Mouse (Mus musculus) liver (tissue): Measurements from ENCODE around the gene Mki67.
A peak's percentile ranks its signal among the peaks of the same experiment; 100 is the strongest.

Experiments
- DNase-seq: peaks from one replicate; pipeline ENCODE4 v3.0.0-alpha.2; 2020; ENCODE audit warnings: mixed read lengths

The Mki67 gene

DNA sequence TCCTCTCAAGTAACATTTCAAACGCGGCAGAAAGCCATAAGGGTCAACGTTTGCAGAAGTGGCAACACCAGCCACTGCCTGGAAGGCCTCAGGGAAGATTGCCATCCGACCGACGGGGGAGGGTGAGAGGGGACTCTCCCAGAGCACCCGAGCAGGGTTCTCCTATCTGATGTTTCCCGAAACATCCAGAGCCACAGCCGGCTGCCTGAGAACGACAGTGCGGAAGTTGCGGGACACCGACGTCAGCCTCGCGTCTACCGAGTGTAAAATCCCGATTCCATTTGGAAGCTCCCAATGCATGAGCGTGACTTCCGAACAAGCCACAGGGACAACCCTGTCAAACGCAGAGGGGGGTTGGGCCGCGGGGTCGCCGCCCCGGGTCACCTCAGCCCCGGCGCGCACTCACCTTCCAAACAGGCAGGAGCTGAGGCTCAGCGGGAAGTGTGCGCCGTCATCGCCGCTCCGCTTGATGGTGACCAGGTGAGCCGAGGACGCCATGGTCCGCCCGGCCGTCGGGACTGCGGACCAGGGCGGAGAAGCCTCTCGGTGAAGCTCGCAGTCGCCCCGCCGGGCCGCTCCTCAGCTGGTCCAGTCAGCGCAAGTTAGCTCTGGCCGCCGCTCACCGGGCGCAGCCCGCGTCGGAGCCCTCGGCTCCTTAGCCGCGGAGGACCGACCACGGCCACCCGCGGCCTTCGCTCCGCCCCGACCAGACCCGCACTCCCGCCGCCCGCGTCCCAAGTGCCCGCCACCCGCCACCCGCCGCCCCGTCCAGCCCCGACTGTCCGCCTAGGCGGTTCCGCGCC is at the start of gene Mki67:
Mki67 (minus strand) TSS at position 720 of the 803 bp plus-strand sequence.
- DNase-seq = peak; percentile 60

DNA sequence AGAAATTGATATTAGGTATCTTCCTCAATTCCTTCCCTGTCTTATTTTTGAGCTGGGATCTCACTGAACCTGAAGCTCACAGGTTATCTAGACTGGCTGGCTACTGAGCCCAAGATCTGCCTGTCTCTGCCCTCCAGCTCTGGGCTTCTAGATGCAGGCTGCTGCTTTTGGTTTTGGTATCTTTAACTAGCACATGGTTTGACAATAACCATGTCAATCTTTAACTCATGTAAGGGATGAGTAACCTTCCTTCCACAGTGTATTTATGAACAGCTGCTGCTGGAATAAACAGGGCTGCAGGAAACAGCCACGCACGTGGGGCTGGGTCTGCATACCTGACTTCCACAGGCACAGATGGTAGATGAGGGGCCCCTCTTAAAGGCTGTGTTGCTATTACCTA is 47.1 kb upstream of the Mki67 start:
- no peak for DNase-seq

GRCm38 (mm10) chr7:135758754-135759510 is 42.8 kb upstream of the Mki67 start:
- DNase-seq = no peak

DNA sequence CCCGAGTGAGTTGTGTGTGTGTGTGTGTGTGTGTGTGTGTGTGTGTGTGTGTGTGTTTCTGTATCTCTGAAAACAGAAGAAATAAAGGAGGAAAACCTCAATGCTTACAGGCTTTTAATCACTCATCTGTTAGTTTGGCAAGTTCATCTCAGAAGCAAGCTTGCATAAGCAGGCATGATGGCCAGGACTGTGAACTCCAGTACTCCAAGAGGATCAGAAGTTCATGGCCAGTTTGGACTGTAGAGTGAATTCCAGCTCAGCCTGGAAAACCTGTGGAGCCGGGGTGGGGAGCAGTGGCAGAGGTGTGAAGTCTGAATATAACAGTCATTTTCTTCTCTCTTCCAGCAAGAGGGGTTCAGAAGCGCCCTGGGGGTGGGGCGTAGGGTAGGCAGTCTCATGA is 42.0 kb upstream of the Mki67 start:
- DNase-seq = no peak

GRCm38 (mm10) chr7:135756984-135757586 is 40.9 kb upstream of the Mki67 start:
- DNase-seq = no peak

GRCm38 (mm10) chr7:135748986-135749385 is 32.8 kb upstream of the Mki67 start:
- no peak for DNase-seq

DNA sequence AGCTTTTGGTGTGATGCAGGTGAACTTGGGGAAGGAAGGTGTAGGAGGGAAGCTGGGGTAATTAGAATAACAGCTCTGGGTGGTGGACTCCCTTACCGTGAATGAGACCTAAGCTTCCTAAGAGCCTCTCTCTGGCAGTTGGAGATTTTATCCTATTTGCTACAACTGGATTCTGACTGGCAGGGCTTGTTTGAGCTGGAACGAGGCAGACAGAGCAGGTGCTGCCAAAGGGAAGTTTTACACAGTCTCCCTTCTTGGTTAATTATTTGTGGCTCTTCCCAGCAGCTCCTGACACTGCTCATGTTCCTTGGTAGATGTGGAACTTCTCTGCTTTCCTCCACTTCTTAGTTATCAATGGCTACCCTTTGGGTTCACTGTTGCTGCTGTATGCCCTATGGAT is 30.9 kb upstream of the Mki67 start:
- DNase-seq = no peak

DNA sequence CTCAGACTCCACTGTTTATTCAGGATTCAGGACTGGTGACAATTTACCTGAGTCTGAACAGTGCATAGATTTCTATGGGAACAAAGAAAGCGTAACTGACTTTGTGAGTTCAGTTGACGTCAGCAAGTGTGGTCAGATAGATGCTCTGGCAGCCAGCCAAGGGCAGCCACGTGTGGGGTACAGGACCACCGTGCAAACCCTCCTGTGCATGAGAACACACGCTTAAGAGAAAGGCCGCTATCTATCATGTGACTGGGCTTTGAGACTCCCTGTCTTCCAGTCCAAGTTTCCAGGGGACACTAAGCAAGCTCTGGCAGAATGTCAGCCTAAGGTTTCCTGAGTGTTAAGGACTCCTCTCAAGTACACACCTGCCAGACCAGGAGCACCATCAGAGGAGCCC is 30.4 kb upstream of the Mki67 start:
- no peak for DNase-seq

DNA sequence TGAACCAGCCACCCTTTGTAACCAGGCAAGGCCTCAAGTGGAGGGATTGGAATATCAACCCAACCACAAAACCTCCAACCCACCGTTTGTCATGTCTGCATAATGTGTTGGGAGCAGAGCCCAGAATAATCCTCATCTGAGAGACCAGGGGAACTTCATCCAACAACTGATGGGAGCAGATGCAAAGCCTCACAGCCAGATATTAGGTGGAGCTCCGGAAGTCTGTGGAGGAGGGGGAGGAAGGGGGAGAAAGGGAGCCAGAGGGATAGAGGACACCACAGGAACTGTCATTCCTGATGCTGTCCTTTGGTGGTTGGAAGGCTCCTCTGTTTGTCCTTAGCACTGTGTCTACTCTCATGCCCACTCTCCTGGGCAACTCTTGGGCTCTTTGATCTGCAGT is 28.9 kb upstream of the Mki67 start:
- DNase-seq = no peak

- no peak for DNase-seq
Observed at GRCm38 (mm10) chr7:135740453-135740852, 24.3 kb upstream of the Mki67 start.

- no peak for DNase-seq
Observed at GRCm38 (mm10) chr7:135736581-135736886, 20.4 kb upstream of the Mki67 start.

GRCm38 (mm10) chr7:135735691-135736580 is 19.8 kb upstream of the Mki67 start:
- DNase-seq = peak; percentile 88

DNA sequence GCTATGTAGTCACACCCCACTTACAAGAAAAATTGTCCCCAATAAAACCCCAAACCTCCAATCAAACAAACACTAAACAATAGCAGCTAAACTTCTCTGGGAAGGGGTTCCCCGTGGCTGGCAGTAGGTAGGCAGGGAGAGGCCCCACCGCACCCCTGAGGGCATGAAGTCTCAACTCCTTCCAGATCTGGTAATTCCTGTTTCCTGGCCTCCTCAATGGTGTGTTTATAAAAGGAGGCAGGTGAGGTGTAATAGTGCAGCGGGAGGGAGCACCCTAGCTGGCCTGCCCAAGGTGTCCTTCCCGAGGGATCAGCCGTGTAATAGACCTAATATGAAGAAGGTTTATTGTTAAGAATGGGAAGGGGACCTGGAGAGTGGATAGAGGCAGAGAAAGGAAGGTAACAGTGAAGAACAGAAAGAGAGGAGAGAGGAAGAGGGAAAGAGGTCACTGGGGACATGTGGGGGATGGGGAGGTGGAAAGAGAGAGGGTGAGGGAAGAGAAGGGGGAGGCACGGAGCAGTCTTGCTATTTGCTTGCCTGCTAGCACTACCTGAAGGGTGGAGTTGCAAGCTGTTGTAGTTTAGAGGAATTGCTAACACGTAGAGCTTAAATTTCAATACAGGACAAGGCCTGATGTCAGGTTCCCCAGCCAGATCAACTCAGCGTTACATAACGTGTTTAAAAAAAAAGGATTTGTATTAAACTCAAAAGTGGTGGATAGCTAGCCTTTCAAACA is 18.9 kb upstream of the Mki67 start:
- no peak for DNase-seq

DNA sequence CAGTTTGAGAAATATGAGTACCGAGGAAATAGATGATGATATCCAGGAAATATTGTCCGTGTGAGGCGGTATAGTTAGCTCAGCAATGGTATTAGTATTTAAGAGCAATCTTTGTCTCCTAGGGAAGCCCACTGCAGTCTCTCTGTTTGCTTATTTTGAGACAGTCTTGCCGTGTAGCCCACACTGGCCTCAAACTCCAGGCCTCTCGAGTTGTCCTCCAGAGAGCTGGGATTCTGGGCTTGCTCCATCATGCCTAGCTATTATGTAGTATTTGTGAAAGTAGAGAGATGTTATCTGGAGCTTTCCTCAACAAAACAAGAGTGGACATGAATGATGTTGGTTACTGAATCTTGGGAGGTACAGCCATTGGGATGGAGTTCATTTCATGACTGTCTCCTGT is 18.2 kb upstream of the Mki67 start:
- no peak for DNase-seq

DNA sequence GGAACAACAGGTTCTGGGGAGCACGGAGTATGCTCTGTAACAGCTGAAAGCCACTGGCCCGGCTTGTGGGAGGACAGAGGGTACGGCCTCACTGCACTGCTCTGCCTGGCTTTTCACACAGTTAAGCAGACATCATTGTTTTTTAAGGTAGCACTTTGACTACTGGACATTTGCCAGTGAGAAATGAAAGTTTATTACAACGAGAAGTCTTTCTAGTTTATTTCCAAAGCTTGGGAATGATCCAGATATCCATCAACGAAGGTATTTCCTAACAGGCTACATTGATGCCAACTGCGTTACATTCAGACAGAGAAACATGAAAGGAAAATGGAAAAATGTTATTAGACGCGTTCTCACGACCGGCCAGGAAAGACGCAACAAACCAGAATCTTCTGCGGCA is 11.9 kb upstream of the Mki67 start:
- DNase-seq = no peak

DNA sequence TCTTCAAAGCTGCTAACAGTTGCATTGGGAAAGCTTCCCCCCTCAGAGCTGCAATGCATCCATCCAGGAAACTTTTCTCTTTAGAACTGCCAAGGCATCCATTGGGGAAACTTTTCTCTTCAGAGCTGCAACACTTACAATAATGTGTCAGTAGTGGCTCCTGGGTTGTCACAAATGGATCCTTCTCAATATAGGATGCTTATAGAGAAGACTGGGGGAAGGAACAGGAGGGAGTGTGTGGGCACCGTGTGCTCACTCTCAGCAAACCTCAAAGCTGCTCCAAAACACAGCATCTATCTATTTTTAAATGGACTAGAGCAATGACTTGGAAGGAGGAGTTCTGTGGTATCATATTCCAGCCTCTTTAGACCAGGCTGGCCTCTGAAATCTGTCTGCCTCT is 10.5 kb upstream of the Mki67 start:
- DNase-seq = no peak

GRCm38 (mm10) chr7:135723672-135724341 is 7.6 kb upstream of the Mki67 start:
- no peak for DNase-seq

- DNase-seq = peak; percentile 66
Observed at GRCm38 (mm10) chr7:135722011-135722838, 6.1 kb upstream of the Mki67 start.

DNA sequence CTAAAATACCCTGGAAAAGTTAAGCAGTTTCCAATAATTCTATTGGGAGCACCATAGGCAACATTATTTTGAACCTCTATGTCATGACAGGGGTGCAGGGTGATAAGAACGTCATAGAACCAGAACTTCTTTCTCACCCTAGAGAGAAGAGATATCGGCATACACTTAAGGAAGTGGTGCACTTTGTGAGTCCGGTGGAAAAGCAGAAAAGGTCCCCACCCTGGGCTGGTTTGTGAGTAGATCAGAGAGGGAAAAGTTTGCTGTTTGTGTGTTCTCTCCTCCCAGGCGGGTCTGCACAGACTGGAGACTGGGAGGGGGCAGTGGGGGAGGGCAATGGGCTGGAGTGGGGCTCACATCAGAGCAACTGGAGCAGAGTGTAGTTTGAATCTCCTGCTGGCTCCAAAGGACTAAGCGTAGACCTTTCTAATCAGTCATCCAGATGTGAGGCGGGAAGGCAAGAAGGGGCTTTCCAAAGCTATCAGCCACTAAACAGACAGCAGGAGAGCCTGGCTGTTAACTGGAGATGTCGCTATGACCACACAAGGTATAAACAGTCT is 5.4 kb upstream of the Mki67 start:
- DNase-seq = peak; percentile 80

DNA sequence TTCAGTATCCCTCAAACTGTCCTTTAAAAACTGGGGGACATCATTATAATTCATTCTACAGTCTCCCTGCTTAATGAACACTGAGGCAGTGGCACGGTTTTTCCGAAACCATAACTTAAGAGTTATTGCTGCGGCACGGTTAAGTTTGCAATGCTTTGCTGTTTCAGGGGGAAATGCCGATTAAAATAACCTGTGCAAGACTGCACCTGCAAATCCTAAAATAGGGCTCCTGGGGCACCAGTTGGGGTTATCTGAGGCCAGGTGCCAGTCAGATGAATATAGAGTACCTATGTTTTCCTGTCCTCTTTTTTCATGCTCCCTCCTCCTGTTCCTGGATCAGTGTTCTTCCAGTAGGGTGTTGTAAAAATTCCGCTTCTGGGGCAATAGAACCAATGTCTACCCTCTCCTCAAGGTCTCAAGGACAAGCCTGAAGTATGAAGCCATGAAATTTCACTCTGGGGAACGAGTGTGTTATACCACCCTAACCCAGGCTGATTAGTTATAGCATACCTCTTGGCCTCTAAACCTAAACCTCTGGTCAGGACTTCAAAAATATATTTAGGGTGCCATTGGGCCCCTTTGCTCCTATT is 902 bp upstream of the Mki67 start:
- no peak for DNase-seq
